Mouse (Mus musculus) bone marrow, adult 2 months (tissue): ENCODE measurements at regions not wholly inside any gene's neighbourhood (a gene's known extent, or its start where the extent isn't known, plus 50 kb on each side); places are given as distances from the start of the nearest gene placed in this dataset.

Experiments used
- H3K27ac ChIP-seq: fragments of 200-500 bp; 2 replicates; pipeline ENCODE4 v1.5.1; 2012; ENCODE audit warnings: low read depth, mild to moderate bottlenecking, control low read depth, inconsistent platforms, low read length; ENCODE audit not compliant: control insufficient read depth, poor library complexity, insufficient read depth
- H3K4me1 ChIP-seq: fragments of 200-500 bp; 2 replicates; pipeline ENCODE4 v1.6.1; 2011; ENCODE audit warnings: low read length; ENCODE audit not compliant: control insufficient read depth, insufficient read depth
- H3K4me3 ChIP-seq: fragments of 200-500 bp; replicated peaks from 2 replicates; pipeline ENCODE3; 2011; ENCODE audit warnings: mild to moderate bottlenecking, low read depth, low read length, control low read depth; ENCODE audit not compliant: control insufficient read depth
- CTCF ChIP-seq: fragments of 200-500 bp; IDR thresholded peaks from 2 replicates; pipeline ENCODE4 v1.5.1; 2011; ENCODE audit warnings: low read length, control low read depth; ENCODE audit not compliant: control insufficient read depth, insufficient read depth
- POLR2A ChIP-seq: fragments of 200-500 bp; IDR thresholded peaks from 2 replicates; pipeline ENCODE4 v1.6.1; 2011; ENCODE audit warnings: low read depth, mild to moderate bottlenecking, control low read depth, low read length, borderline replicate concordance; ENCODE audit not compliant: control insufficient read depth
- WGBS: fragments of 180-500 bp; shearing (Covaris S2); methylation state at CpG from one replicate; pipeline ENCODE4 v1.1.7; 2018; 5-methylcytosine and 5-hydroxymethylcytosine counted together

DNA sequence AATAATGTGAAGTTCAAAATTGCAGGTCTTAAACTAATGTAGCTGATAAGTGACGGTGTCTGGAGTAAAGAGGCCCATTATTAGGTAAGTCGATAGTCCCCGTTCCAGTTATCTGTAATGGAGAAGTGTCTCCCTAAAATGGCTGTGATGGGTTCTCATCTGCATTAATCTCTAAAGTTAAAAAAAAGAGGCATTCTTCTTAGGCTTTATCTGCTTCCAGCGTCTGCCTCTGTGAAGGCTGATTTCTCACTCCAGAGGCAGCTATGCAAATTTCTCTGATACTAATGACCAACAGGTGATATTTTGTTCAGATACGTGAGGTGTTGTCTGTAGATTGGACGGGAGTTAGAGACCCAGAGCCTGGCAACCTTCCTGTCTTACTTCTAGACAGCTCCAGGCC lies 75.9 kb upstream of the Fam204a start:
- H3K4me1 ChIP-seq, result no peaks in the 10 kb centered on the region
- no peak overlapping the region for H3K4me3 ChIP-seq
- no peak for TF ChIP-seq CTCF
- TF ChIP-seq POLR2A, result no peak
- WGBS, result 77% methylated on average over 6 of the region's 6 CpGs
- H3K27ac ChIP-seq, result no peak overlapping the region

DNA sequence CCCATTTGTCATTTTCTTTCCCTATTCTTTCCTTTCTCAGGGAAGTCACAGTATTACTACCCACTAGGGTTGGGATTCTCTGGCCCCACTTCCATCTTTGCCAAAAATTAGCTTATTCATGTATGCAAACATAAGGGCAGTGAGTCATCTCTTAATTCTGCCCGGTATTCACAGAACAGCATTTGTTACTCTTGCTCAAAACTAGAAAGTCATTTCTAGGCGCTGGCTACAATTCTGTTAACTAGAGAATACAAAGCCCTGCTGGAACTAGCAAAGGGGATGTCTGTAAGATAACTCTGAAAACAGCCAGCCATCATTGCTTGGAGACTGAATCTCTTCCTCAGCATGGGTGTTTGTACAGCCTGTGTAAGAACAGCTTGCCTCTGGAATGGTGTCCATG lies 74.4 kb upstream of the Fam204a start:
- Histone ChIP-seq H3K4me3 (no peak overlapping the region), H3K4me1 (no peaks in the 10 kb centered on the region; the same call in 1 of the 2 replicates), H3K27ac (no peak overlapping the region)
- TF ChIP-seq POLR2A (no peak), CTCF (no peak)
- WGBS, result 74% methylated on average over 2 of the region's 2 CpGs

DNA sequence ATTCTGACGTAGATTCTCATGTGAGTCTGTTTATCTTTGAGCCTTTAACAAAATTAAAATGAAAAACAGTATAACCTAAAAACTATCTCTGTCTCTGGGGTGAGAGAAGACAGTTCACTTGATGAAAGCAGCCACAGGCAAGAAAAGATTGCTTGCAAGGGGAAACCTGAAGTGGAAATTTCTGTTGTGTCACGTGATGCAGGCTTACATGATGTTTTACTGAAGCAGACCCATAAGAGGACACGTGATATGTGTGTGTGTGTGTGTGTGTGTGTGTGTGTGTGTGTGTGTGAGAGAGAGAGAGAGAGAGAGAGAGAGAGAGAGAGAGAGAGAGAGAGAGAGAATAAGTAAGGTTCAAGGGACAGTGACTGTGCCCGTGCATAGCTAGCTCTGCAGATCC lies 63.7 kb upstream of the Fam204a start:
- WGBS, result 81% methylated on average over 4 of the region's 4 CpGs
- Histone ChIP-seq H3K27ac (no peak overlapping the region), H3K4me3 (no peak overlapping the region), H3K4me1 (no peaks in the 10 kb centered on the region)
- no peak for TF ChIP-seq POLR2A
- no peak for TF ChIP-seq CTCF

DNA sequence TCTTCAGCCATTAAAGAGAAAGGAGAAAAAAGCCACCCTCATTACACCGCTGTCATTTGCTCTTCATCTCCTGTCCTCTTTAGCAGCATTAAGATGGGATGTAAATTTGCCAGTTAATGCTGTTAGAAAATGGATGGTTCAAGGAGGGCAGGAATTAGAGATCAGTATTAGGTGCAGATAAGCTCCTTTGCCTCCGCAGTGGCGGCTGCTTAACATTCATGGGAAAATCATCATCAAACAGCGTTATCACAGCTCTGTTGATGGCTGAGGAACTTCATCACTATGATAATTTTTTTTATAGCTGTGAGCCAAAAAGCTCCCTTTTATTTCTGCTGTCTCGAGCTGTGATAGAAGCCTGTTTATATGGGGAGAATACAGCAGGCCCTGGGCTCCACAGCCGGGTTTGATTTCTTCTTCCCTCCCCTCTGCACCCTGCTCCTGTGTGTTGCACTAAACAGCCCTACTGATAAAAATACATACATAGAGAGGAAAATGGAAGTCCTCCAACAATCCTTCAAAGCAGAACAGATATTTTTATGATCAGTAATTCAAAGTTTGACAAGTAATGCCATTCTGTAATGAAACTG lies 60.4 kb upstream of the Fam204a start:
- WGBS, result 57% methylated on average over 6 of the region's 6 CpGs
- H3K27ac ChIP-seq, result no peak overlapping the region
- no peak overlapping the region for H3K4me3 ChIP-seq
- H3K4me1 ChIP-seq, result no peaks in the 10 kb centered on the region
- no peak for TF ChIP-seq CTCF
- TF ChIP-seq POLR2A, result no peak

DNA sequence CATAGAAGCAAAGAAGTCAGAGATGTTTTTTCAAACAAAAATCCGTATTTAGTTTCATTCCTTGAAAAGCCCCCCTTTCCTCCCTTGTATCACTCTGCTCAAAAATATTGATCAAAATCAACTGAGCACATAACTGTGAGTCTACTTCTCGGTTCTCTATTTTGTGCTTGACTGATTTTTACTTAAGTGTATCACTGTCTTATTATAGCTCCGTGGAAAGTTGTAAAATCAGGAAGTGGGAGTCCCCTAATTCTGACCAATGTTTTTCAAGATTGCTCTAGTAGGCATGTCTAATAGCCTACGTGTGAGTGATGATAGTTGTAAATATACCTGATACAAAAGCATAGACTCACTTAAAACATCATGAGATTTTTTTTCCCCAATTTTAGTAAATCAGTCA lies 58.4 kb upstream of the Fam204a start:
- Histone ChIP-seq H3K4me1 (no peaks in the 10 kb centered on the region), H3K27ac (no peak overlapping the region; the same call in 1 of the 2 replicates), H3K4me3 (no peak overlapping the region)
- WGBS, result 31% methylated on average over 4 of the region's 4 CpGs
- TF ChIP-seq CTCF (no peak), POLR2A (no peak)
